Mouse (Mus musculus) hindbrain, embryonic 11.5 days (tissue): ENCODE measurements at regions not wholly inside any gene's neighbourhood (a gene's known extent, or its start where the extent isn't known, plus 50 kb on each side); places are given as distances from the start of the nearest gene placed in this dataset.

ENCODE experiments used
- ATAC-seq: fragments of 200-750 bp; cut with Nextera tagmentation; 2 replicates; pipeline ENCODE4 v1.8.0; 2017; ENCODE audit warnings: mild to moderate bottlenecking, moderate TSS enrichment, moderate library complexity; ENCODE audit not compliant: low FRiP score
- DNase-seq: peaks from one replicate; pipeline ENCODE4 v3.0.0-alpha.2; 2015; ENCODE audit warnings: low spot score
- H3K27ac ChIP-seq: fragments of 300-500 bp; sonication (generic); 2 replicates; pipeline ENCODE4 v1.5.1; 2014; ENCODE audit warnings: mild to moderate bottlenecking, low read depth, low read length
- H3K27me3 ChIP-seq: fragments of 300-500 bp; sonication (generic); 2 replicates; pipeline ENCODE4 v1.6.1; 2014; ENCODE audit warnings: mild to moderate bottlenecking, low read length, moderate library complexity, mixed read lengths; ENCODE audit not compliant: control insufficient read depth, insufficient read depth
- H3K36me3 ChIP-seq: fragments of 300-500 bp; sonication (generic); 2 replicates; pipeline ENCODE4 v1.6.1; 2014; ENCODE audit warnings: mild to moderate bottlenecking, low read length, moderate library complexity, mixed read lengths; ENCODE audit not compliant: control insufficient read depth, insufficient read depth
- H3K4me1 ChIP-seq: fragments of 300-500 bp; sonication (generic); replicated peaks from 2 replicates; pipeline ENCODE4 v1.6.1; 2014; ENCODE audit warnings: low read length, mixed read lengths; ENCODE audit not compliant: control insufficient read depth, insufficient read depth
- H3K4me2 ChIP-seq: fragments of 300-500 bp; sonication (generic); replicated peaks from 2 replicates; pipeline ENCODE4 v1.6.1; 2014; ENCODE audit warnings: mild to moderate bottlenecking, low read depth, low read length
- H3K4me3 ChIP-seq: fragments of 300-500 bp; sonication (generic); 2 replicates; pipeline ENCODE4 v1.5.1; 2014; ENCODE audit warnings: low read depth, low read length
- H3K9ac ChIP-seq: fragments of 300-500 bp; sonication (generic); 2 replicates; pipeline ENCODE4 v1.6.1; 2014; ENCODE audit warnings: low read depth, low read length
- H3K9me3 ChIP-seq: fragments of 300-500 bp; sonication (generic); 2 replicates; pipeline ENCODE4 v1.6.1; 2016; ENCODE audit warnings: low read length; ENCODE audit not compliant: control insufficient read depth
- WGBS: fragments of 180-500 bp; shearing (Covaris S2); extraction: QIAGEN DNeasy Blood & Tissue Kit; methylation state at CpG from one replicate; pipeline ENCODE4 v1.1.7; 2014; 5-methylcytosine and 5-hydroxymethylcytosine counted together

DNA sequence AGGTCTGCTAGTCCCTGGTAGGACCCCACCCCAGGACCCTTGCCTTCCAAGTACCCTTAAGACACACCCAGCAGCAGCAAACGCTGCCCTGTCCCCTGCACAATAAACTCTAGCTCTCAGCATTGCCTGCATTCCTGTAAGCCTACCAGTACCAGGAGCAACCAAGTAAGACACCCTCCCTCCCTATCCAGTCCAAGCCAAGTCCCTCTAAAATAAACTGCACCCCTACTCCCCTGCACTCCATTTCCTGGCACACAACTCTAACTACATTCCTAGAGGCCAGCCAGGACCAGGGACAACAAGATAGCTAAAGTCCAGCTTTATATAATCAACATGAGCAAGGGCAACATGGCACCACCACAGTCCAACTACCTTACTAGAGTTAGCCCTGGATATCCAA is 103.5 kb downstream of the Ids start:
- 88% methylated on average over 1 of the region's 1 CpGs for WGBS
- no peak overlapping the region for H3K4me3 ChIP-seq
- H3K36me3 ChIP-seq: no peaks in the 10 kb centered on the region
- H3K9me3 ChIP-seq: no peaks in the 10 kb centered on the region
- ATAC-seq: no peak
- no peaks in the 10 kb centered on the region for H3K4me1 ChIP-seq
- H3K4me2 ChIP-seq: no peak overlapping the region
- H3K27ac ChIP-seq: no peak overlapping the region
- H3K9ac ChIP-seq: no peak overlapping the region
- no peak for DNase-seq
- H3K27me3 ChIP-seq: no peaks in the 10 kb centered on the region

DNA sequence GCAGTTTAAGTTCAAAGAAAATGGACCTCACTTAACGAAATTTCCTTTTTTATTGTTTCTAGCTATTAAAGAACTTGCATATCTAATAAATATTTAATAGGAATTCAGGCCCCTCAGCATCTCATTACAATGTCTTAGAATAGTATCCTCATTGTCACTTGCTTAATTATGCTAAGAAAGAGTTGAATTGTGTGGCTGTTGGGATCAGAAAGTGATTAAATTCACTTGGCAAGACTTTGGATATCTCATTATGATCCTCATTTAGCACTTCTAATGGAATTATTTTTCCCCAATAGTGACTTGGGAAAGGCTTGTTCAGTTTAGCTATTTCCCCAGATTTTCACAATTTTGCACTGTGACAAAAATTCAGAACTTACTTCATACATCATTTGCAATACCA is 148.9 kb downstream of the Ids start:
- Histone ChIP-seq H3K9me3 (no peaks in the 10 kb centered on the region), H3K4me3 (no peak overlapping the region), H3K27me3 (no peaks in the 10 kb centered on the region), H3K4me1 (no peaks in the 10 kb centered on the region), H3K4me2 (no peak overlapping the region), H3K9ac (no peak overlapping the region), H3K27ac (no peak overlapping the region), H3K36me3 (no peaks in the 10 kb centered on the region)
- WGBS: 75% methylated on average over 1 of the region's 1 CpGs
- DNase-seq: no peak
- ATAC-seq: no peak

- H3K36me3 ChIP-seq: no peaks in the 10 kb centered on the region
- no peaks in the 10 kb centered on the region for H3K27me3 ChIP-seq
- H3K4me3 ChIP-seq: no peak overlapping the region
- ATAC-seq (no peak), DNase-seq (no peak)
- H3K4me2 ChIP-seq: no peak overlapping the region
- H3K9ac ChIP-seq: no peak overlapping the region
- no peak overlapping the region for H3K27ac ChIP-seq
- H3K4me1 ChIP-seq: no peaks in the 10 kb centered on the region
- H3K9me3 ChIP-seq: no peaks in the 10 kb centered on the region
- 94% methylated on average over 1 of the region's 1 CpGs for WGBS
Measured at GRCm38 (mm10) chrX:70184427-70185090, 180.3 kb downstream of the Ids start.

GRCm38 (mm10) chrX:70169737-70170136 is 195.1 kb downstream of the Ids start:
- Histone ChIP-seq H3K4me2 (no peak overlapping the region), H3K9ac (no peak overlapping the region), H3K9me3 (no peaks in the 10 kb centered on the region), H3K4me3 (no peak overlapping the region), H3K27me3 (no peaks in the 10 kb centered on the region), H3K36me3 (no peaks in the 10 kb centered on the region), H3K4me1 (no peaks in the 10 kb centered on the region), H3K27ac (no peak overlapping the region)
- no peak for ATAC-seq
- no peak for DNase-seq
- 58% methylated on average over 2 of the region's 2 CpGs for WGBS

DNA sequence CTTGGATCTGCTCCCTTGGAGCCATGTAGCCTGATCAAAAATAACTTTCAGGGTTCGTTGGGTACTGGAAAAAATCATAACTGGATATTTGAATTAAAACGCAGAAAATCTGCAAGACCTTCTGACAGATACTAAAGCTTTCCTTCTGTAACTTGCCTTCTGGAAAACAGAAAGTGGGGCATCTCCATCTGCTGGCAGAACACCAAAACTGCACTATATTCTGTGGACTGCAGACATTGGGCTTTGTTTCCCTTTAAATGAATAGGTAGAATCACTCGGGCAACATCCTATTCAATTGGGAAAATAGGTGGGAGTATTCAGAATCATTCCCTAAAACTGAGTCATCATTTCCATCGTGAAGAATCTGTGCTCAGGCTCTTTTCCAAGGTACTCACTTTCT is 203.9 kb downstream of the Ids start:
- H3K9me3 ChIP-seq: no peaks in the 10 kb centered on the region
- no peak overlapping the region for H3K4me2 ChIP-seq
- DNase-seq: peak; percentile 35
- no peak overlapping the region for H3K27ac ChIP-seq
- no peaks in the 10 kb centered on the region for H3K27me3 ChIP-seq
- H3K36me3 ChIP-seq: no peaks in the 10 kb centered on the region
- ATAC-seq: no peak
- 26% methylated on average over 4 of the region's 4 CpGs for WGBS
- no peak overlapping the region for H3K4me3 ChIP-seq
- H3K9ac ChIP-seq: no peak overlapping the region
- no peaks in the 10 kb centered on the region for H3K4me1 ChIP-seq
